Mouse (Mus musculus) midbrain, postnatal 0 days (tissue): ENCODE measurements around the gene Olfr571. TPM values are rescaled to one million over a fixed set of nuclear protein-coding genes. Genes with fewer than 3 reads are reported as not detected.

Experiments used
- ATAC-seq: fragments of 200-750 bp; cut with Nextera tagmentation; 2 replicates; pipeline ENCODE4 v1.8.0; 2017; ENCODE audit warnings: moderate number of reproducible peaks, mild to moderate bottlenecking, moderate TSS enrichment, moderate library complexity; ENCODE audit not compliant: low FRiP score
- DNase-seq: peaks from one replicate; pipeline ENCODE4 v3.0.0-alpha.2; 2015; ENCODE audit warnings: low spot score
- H3K27ac ChIP-seq: fragments of 300-500 bp; sonication (generic); 2 replicates; pipeline ENCODE4 v1.5.1; 2014; ENCODE audit warnings: low read depth, mild to moderate bottlenecking, low read length, mixed read lengths
- H3K27me3 ChIP-seq: fragments of 300-500 bp; sonication (generic); 2 replicates; pipeline ENCODE4 v1.6.1; 2014; ENCODE audit warnings: low read length, control low read depth, mixed read lengths; ENCODE audit not compliant: insufficient read depth
- H3K36me3 ChIP-seq: fragments of 300-500 bp; sonication (generic); 2 replicates; pipeline ENCODE4 v1.6.1; 2014; ENCODE audit warnings: low read length, control low read depth, mixed read lengths; ENCODE audit not compliant: insufficient read depth
- H3K4me1 ChIP-seq: fragments of 300-500 bp; sonication (generic); 2 replicates; pipeline ENCODE4 v1.6.1; 2014; ENCODE audit warnings: mild to moderate bottlenecking, control low read depth, antibody characterized with exemption, low read length, mixed read lengths; ENCODE audit not compliant: insufficient read depth
- H3K4me2 ChIP-seq: fragments of 300-500 bp; sonication (generic); 2 replicates; pipeline ENCODE4 v1.6.1; 2014; ENCODE audit warnings: low read depth, mild to moderate bottlenecking, low read length, mixed read lengths; ENCODE audit not compliant: poor library complexity, severe bottlenecking
- H3K4me3 ChIP-seq: fragments of 300-500 bp; sonication (generic); 2 replicates; pipeline ENCODE4 v1.5.1; 2014; ENCODE audit warnings: low read depth, mild to moderate bottlenecking, low read length, moderate library complexity
- H3K9ac ChIP-seq: fragments of 300-500 bp; sonication (generic); replicated peaks from 2 replicates; pipeline ENCODE4 v1.6.1; 2014; ENCODE audit warnings: mild to moderate bottlenecking, low read length, moderate library complexity, mixed read lengths; ENCODE audit not compliant: poor library complexity, severe bottlenecking
- H3K9me3 ChIP-seq: fragments of 300-500 bp; sonication (generic); 2 replicates; pipeline ENCODE4 v1.6.1; 2016; ENCODE audit warnings: low read length, control low read depth
- CTCF ChIP-seq: IDR thresholded peaks from 2 replicates; pipeline ENCODE4 v1.5.1; 2016; ENCODE audit warnings: antibody characterized with exemption, mild to moderate bottlenecking
- WGBS: fragments of 180-500 bp; shearing (Covaris S2); extraction: QIAGEN DNeasy Blood & Tissue Kit; methylation state at CpG from one replicate; pipeline ENCODE4 v1.1.7; 2014; 5-methylcytosine and 5-hydroxymethylcytosine counted together
- polyA plus RNA-seq: library from polyadenylated mRNA; unstranded; fragments of >200 nt; fragmentation: Nextera tagmentation; extraction: Ambion mirVana; gene quantifications from 2 replicates; pipeline ENCODE4 v1.2.1, GENCODE M21; 2015
- total RNA-seq: library from RNA; depleted of rRNA; stranded (reverse); fragments of >200 nt; gene quantifications from 2 replicates; pipeline ENCODE4 v1.2.3, GENCODE M21; 2014; rRNA removed

Olfr571 gene
- total RNA-seq = not detected in 2 replicates
- not detected in 2 replicates for polyA plus RNA-seq

DNA sequence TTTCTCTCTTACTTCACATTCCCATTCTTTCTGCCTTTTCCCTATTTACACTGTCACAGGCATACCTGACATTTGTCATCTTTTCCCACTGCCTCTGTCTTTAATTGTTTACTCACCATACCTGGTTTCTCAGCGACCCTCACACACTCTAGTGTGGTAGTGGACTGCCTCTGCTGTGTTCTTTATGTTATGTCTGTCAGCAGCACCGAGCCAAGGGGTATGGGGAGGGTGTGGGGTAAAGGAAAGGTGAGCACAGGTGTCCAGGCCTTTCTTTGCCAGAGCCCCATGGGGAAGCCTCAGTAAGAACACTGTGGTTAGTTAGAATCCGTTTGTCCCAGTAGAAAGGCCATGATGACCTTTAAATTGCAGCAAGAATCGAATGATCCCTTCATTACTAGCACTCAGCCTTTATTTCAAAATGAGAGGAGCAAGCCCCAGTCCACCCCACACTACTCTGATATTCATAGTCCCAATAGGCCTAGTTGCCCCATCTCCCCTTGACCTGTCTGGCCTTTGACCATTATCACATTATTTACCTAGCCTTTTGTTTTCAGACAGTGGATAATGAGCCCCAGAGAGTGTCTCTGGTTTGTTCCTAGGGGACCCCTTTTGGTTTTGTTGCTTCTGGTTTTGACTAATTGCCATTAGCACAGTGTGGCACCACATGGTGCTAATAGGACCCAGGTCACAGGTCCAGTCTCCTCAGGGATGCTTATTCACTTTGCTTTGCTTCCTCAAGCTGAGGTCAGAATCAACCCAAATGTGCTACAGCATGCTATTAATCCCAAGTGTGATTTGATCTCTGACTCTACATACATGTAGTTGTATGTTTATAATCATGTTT is at the start of gene Olfr571:
Gene Olfr571 (minus strand): TSS at position 505 of the 844 bp plus-strand sequence.
- Histone ChIP-seq H3K27me3 (no peaks in the 10 kb centered on the region), H3K4me2 (no peak within 1 kb of the TSS), H3K9ac (no peak within 1 kb of the TSS), H3K4me3 (no peak within 1 kb of the TSS), H3K4me1 (no peaks in the 10 kb centered on the region), H3K9me3 (no peaks in the 10 kb centered on the region), H3K27ac (no peak within 1 kb of the TSS), H3K36me3 (no peaks in the 10 kb centered on the region)
- no peak for TF ChIP-seq CTCF
- ATAC-seq = no peak
- DNase-seq = no peak
- 59% methylated on average over 4 of the region's 4 CpGs for WGBS

DNA sequence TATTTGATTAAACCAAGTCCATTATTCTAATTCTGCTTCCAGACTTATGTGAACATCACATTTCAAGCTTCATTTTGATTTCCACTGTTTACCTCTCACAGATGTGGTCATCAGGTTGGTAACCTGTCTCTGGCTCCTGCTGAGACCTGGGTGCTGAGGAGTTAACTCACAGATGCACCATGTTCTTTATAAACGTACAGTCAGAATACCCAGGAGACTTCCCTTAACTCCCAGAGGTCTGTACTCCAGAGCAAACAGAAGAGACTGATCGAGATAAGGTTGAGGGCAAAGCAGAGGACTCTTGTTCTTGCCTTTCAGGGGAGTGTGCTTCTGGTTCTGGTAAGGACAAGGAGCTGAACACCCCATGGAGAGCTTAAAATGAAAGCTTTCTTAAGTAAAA is 45.0 kb upstream of the Olfr571 start, which contains the start of gene Olfr576:
Gene Olfr576 (plus strand): TSS at position 301 of the 400 bp plus-strand sequence.
- no peak for ATAC-seq
- 63% methylated on average over 2 of the region's 2 CpGs for WGBS
- no peaks in the 10 kb centered on the region for H3K27me3 ChIP-seq

GRCm38 (mm10) chr7:102958593-102958992 is 41.3 kb upstream of the Olfr571 start, which contains the start of gene Olfr575:
Olfr575 (minus strand) TSS chr7:102958775.
- ATAC-seq (no peak), DNase-seq (no peak)
- H3K36me3 ChIP-seq = no peaks in the 10 kb centered on the region
- no peak within 1 kb of the TSS for H3K4me2 ChIP-seq
- TF ChIP-seq CTCF = no peak
- H3K27me3 ChIP-seq = no peaks in the 10 kb centered on the region
- H3K4me1 ChIP-seq = no peaks in the 10 kb centered on the region
- 69% methylated on average over 1 of the region's 1 CpGs for WGBS
- no peaks in the 10 kb centered on the region for H3K9me3 ChIP-seq
- H3K4me3 ChIP-seq = no peak within 1 kb of the TSS
- H3K27ac ChIP-seq = no peak within 1 kb of the TSS
- no peak within 1 kb of the TSS for H3K9ac ChIP-seq

More for the DNA sequence above, 45.0 kb upstream of the Olfr571 start, which contains the start of gene Olfr576:
- Histone ChIP-seq H3K4me2 (no peak within 1 kb of the TSS), H3K36me3 (no peaks in the 10 kb centered on the region), H3K4me1 (no peaks in the 10 kb centered on the region), H3K9ac (no peak within 1 kb of the TSS), H3K9me3 (no peaks in the 10 kb centered on the region), H3K27ac (no peak within 1 kb of the TSS), H3K4me3 (no peak within 1 kb of the TSS)
- no peak for DNase-seq
- TF ChIP-seq CTCF = no peak

DNA sequence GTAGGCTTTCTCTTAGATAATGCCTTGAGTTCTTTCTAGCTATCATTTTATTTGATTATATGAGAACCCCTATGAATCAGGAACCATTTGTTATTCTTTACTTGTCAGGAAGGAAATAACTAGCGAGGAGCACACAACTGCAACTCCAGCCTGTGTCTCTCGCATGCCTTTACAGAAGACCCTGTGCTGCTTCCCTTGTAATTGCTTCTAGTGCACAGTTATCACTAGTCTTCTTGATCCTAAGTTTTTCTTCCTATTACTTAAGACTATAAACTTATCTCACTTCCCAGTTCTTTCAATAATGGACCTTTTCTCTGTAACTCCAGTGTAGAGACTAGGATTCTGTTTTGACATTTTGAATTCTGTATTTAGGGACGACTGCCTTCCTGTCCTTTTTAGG is 40.8 kb upstream of the Olfr571 start:
- no peak for DNase-seq
- H3K9ac ChIP-seq = no peak overlapping the region
- no peak overlapping the region for H3K4me3 ChIP-seq
- no peak for TF ChIP-seq CTCF
- no peak overlapping the region for H3K27ac ChIP-seq
- no peaks in the 10 kb centered on the region for H3K27me3 ChIP-seq
- ATAC-seq = no peak
- H3K4me1 ChIP-seq = no peaks in the 10 kb centered on the region
- no peaks in the 10 kb centered on the region for H3K9me3 ChIP-seq
- H3K36me3 ChIP-seq = no peaks in the 10 kb centered on the region
- 75% methylated on average over 3 of the region's 3 CpGs for WGBS
- no peak overlapping the region for H3K4me2 ChIP-seq

GRCm38 (mm10) chr7:102950732-102951131 is 33.4 kb upstream of the Olfr571 start:
- Histone ChIP-seq H3K9ac (no peak overlapping the region), H3K4me1 (no peaks in the 10 kb centered on the region), H3K36me3 (no peaks in the 10 kb centered on the region), H3K4me2 (no peak overlapping the region), H3K9me3 (no peaks in the 10 kb centered on the region), H3K27me3 (no peaks in the 10 kb centered on the region), H3K27ac (no peak overlapping the region), H3K4me3 (no peak overlapping the region)
- no peak for TF ChIP-seq CTCF
- 64% methylated on average over 1 of the region's 1 CpGs for WGBS
- ATAC-seq (no peak), DNase-seq (no peak)

- no peak within 1 kb of the TSS for H3K4me2 ChIP-seq
- H3K9ac ChIP-seq = no peak within 1 kb of the TSS
- no peaks in the 10 kb centered on the region for H3K36me3 ChIP-seq
- no peaks in the 10 kb centered on the region for H3K4me1 ChIP-seq
- H3K4me3 ChIP-seq = no peak within 1 kb of the TSS
- H3K27me3 ChIP-seq = no peaks in the 10 kb centered on the region
- no peaks in the 10 kb centered on the region for H3K9me3 ChIP-seq
- DNase-seq (no peak), ATAC-seq (no peak)
- H3K27ac ChIP-seq = no peak within 1 kb of the TSS
- 79% methylated on average over 1 of the region's 1 CpGs for WGBS
- no peak for TF ChIP-seq CTCF
Observed at GRCm38 (mm10) chr7:102948167-102948566, 30.8 kb upstream of the Olfr571 start, which contains the start of gene Olfr574. Olfr574 (plus strand) TSS chr7:102948467.
